Mouse (Mus musculus) MEL (cell line): Measurements from ENCODE around the gene Deup1.

Experiments used
- CTCF ChIP-seq, 3 experiments: IDR thresholded peaks in 2 of 3; conservative IDR thresholded peaks in 1 of 3; 2 replicates each; pipeline ENCODE4 v1.5.1; 2011 to 2012; ENCODE audit warnings: low read length in 3 of 3, low read depth in 2 of 3, mild to moderate bottlenecking in 2 of 3, improper control_type of control experiment in 1 of 3, inconsistent platforms in 1 of 3, mixed read lengths in 1 of 3, moderate library complexity in 1 of 3; ENCODE audit not compliant: control insufficient read depth in 1 of 3, insufficient read depth in 1 of 3, poor library complexity in 1 of 3, severe bottlenecking in 1 of 3
- EP300 ChIP-seq, 2 experiments: IDR thresholded peaks; 2 replicates each; pipeline ENCODE4 v1.6.1; 2011; ENCODE audit warnings: improper control_type of control experiment in 2 of 2, low read length in 2 of 2, low read depth in 1 of 2, mild to moderate bottlenecking in 1 of 2
- GATA1 ChIP-seq: IDR thresholded peaks from 2 replicates; pipeline ENCODE4 v1.6.1; 2011; ENCODE audit warnings: low read depth, low read length, improper control_type of control experiment
- POLR2AphosphoS2 ChIP-seq: IDR thresholded peaks from 2 replicates; pipeline ENCODE4 v1.6.1; 2011; ENCODE audit warnings: low read length, improper control_type of control experiment
- USF2 ChIP-seq, 2 experiments: IDR thresholded peaks; 2 replicates each; pipeline ENCODE4 v1.6.1; 2011 to 2012; ENCODE audit warnings: improper control_type of control experiment in 2 of 2, low read length in 2 of 2, borderline replicate concordance in 1 of 2, inconsistent platforms in 1 of 2, low read depth in 1 of 2, mild to moderate bottlenecking in 1 of 2; ENCODE audit not compliant: insufficient read depth in 1 of 2

GRCm38 (mm10) chr9:15619020-15619590 lies 8.6 kb downstream of the Deup1 start:
- TF ChIP-seq POLR2AphosphoS2 (no peak), GATA1 (no peak), CTCF (IDR thresholded peaks at IDR 0.05 in 2 of 3, conservative IDR thresholded peaks at IDR 0.05 in 1 of 3; ENCODE audit: control insufficient read depth in 1 of 3, insufficient read depth in 1 of 3, low read depth in 2 of 3, low read length in 3 of 3, poor library complexity in 1 of 3, severe bottlenecking in 1 of 3) (no peak), USF2 (IDR thresholded peaks at IDR 0.05; ENCODE audit: borderline replicate concordance in 1 of 2, insufficient read depth in 1 of 2, low read depth in 1 of 2, low read length in 2 of 2) (no peak), EP300 (IDR thresholded peaks at IDR 0.05; ENCODE audit: low read depth in 1 of 2, low read length in 2 of 2) (no peak)
